Mouse (Mus musculus) spleen, postnatal 14 days (tissue): ENCODE results near the gene Ppa1.

Source experiments
- DNase-seq, 2 experiments: peaks; one replicate each; pipeline ENCODE4 v3.0.0; 2021 to 2022; ENCODE audit warnings: low spot score in 2 of 2

The Ppa1 gene

GRCm38 (mm10) chr10:61646557-61646956 is 1.8 kb upstream of the Ppa1 start:
- DNase-seq = no peak

GRCm38 (mm10) chr10:61648737-61649645 is 639 bp downstream of the Ppa1 start:
- DNase-seq = no peak

GRCm38 (mm10) chr10:61654105-61654504 is 5.8 kb downstream of the Ppa1 start:
- no peak for DNase-seq

- no peak for DNase-seq
Observed at GRCm38 (mm10) chr10:61654691-61655090, 6.3 kb downstream of the Ppa1 start.

GRCm38 (mm10) chr10:61655188-61655587 is 6.8 kb downstream of the Ppa1 start:
- DNase-seq = no peak

- DNase-seq = no peak
Observed at GRCm38 (mm10) chr10:61656928-61657882, 8.9 kb downstream of the Ppa1 start.

- peak in 1 of 2 experiments; percentile 40 for DNase-seq
Observed at GRCm38 (mm10) chr10:61657985-61658384, 9.6 kb downstream of the Ppa1 start.

GRCm38 (mm10) chr10:61661887-61662286 is 13.5 kb downstream of the Ppa1 start:
- DNase-seq = no peak

GRCm38 (mm10) chr10:61662391-61662988 is 14.1 kb downstream of the Ppa1 start:
- no peak for DNase-seq

- no peak for DNase-seq
Observed at GRCm38 (mm10) chr10:61665111-61665510, 16.8 kb downstream of the Ppa1 start.

GRCm38 (mm10) chr10:61665651-61666050 is 17.3 kb downstream of the Ppa1 start:
- no peak for DNase-seq

- no peak for DNase-seq
Observed at GRCm38 (mm10) chr10:61669289-61669688, 20.9 kb downstream of the Ppa1 start.

GRCm38 (mm10) chr10:61669896-61670295 is 21.5 kb downstream of the Ppa1 start:
- no peak for DNase-seq

GRCm38 (mm10) chr10:61670758-61671157 is 22.4 kb downstream of the Ppa1 start:
- no peak for DNase-seq

- no peak for DNase-seq
Observed at GRCm38 (mm10) chr10:61675935-61676334, 27.6 kb downstream of the Ppa1 start.

- DNase-seq = no peak
Observed at GRCm38 (mm10) chr10:61679545-61679944, 31.2 kb downstream of the Ppa1 start.

- DNase-seq = peak; percentile 97 to 99
Observed at GRCm38 (mm10) chr10:61680015-61680913, 31.9 kb downstream of the Ppa1 start, which contains the start of gene Sar1a. TSS of gene Sar1a (plus strand) at chr10:61680299.

- DNase-seq = no peak
Observed at GRCm38 (mm10) chr10:61689405-61689804, 41.1 kb downstream of the Ppa1 start.

GRCm38 (mm10) chr10:61693563-61693962 is 45.2 kb downstream of the Ppa1 start:
- DNase-seq = no peak

- DNase-seq = peak; percentile 82 to 90
Observed at GRCm38 (mm10) chr10:61694870-61695670, 46.7 kb downstream of the Ppa1 start, which contains the start of gene Tysnd1. TSS of gene Tysnd1 (plus strand) at chr10:61695514.
